Mouse (Mus musculus): Measurements from ENCODE around the gene Camsap3. TPM values are rescaled to one million over a fixed set of nuclear protein-coding genes. Genes with fewer than 3 reads are reported as not detected.

Camsap3 gene
- polyA plus RNA-seq, 1 experiment from 2014 or later = 23.4 TPM

GRCm38 (mm10) chr8:3593470-3593869 is 6.4 kb downstream of the Camsap3 start:
- Histone ChIP-seq H3K4me3 (ENCODE audit: low read length) (no peak overlapping the region), H3K9me3 (ENCODE audit: control insufficient read depth, low read length) (no peaks in the 10 kb centered on the region), H3K4me2 (ENCODE audit: low read depth, low read length) (no peak overlapping the region), H3K27me3 (replicated peaks; ENCODE audit: control insufficient read depth, insufficient read depth, low read length) (no peaks in the 10 kb centered on the region), H3K4me1 (ENCODE audit: control insufficient read depth, insufficient read depth, low read length) (peaks cover 10% of the 10 kb centered on the region; the same call in 1 of the 2 replicates), H3K36me3 (ENCODE audit: control insufficient read depth, insufficient read depth, low read length) (no peaks in the 10 kb centered on the region), H3K9ac (ENCODE audit: low read depth, low read length) (no peak overlapping the region), H3K27ac (ENCODE audit: low read length) (no peak overlapping the region)
- 45% methylated on average over 3 of the region's 3 CpGs for WGBS
- ATAC-seq = peak; percentile 22; the same call in 1 of the 2 replicates

- Histone ChIP-seq H3K4me2 (ENCODE audit: low read depth, low read length) (no peak overlapping the region), H3K27ac (ENCODE audit: low read length) (no peak overlapping the region), H3K9me3 (ENCODE audit: control insufficient read depth, low read length) (no peaks in the 10 kb centered on the region), H3K27me3 (replicated peaks; ENCODE audit: control insufficient read depth, insufficient read depth, low read length) (no peaks in the 10 kb centered on the region), H3K4me1 (ENCODE audit: control insufficient read depth, insufficient read depth, low read length) (peaks cover 10% of the 10 kb centered on the region; the same call in 1 of the 2 replicates), H3K9ac (ENCODE audit: low read depth, low read length) (no peak overlapping the region), H3K36me3 (ENCODE audit: control insufficient read depth, insufficient read depth, low read length) (no peaks in the 10 kb centered on the region), H3K4me3 (ENCODE audit: low read length) (no peak overlapping the region)
- ATAC-seq = no peak
- 86% methylated on average over 2 of the region's 2 CpGs for WGBS
Observed at GRCm38 (mm10) chr8:3594466-3594865, 7.4 kb downstream of the Camsap3 start.

GRCm38 (mm10) chr8:3598054-3598453 is 11.0 kb downstream of the Camsap3 start:
- Histone ChIP-seq H3K4me3 (ENCODE audit: low read length) (no peak overlapping the region), H3K9ac (ENCODE audit: low read depth, low read length) (no peak overlapping the region), H3K36me3 (ENCODE audit: control insufficient read depth, insufficient read depth, low read length) (no peaks in the 10 kb centered on the region), H3K4me2 (ENCODE audit: low read depth, low read length) (no peak overlapping the region), H3K27ac (ENCODE audit: low read length) (no peak overlapping the region), H3K4me1 (ENCODE audit: control insufficient read depth, insufficient read depth, low read length) (peaks cover 10% of the 10 kb centered on the region; the same call in 1 of the 2 replicates), H3K9me3 (ENCODE audit: control insufficient read depth, low read length) (no peaks in the 10 kb centered on the region), H3K27me3 (replicated peaks; ENCODE audit: control insufficient read depth, insufficient read depth, low read length) (no peaks in the 10 kb centered on the region)
- peak; percentile 25; the same call in 1 of the 2 replicates for ATAC-seq
- WGBS = 59% methylated on average over 3 of the region's 3 CpGs

GRCm38 (mm10) chr8:3599219-3599618 is 12.1 kb downstream of the Camsap3 start:
- no peak overlapping the region for H3K9ac ChIP-seq (ENCODE audit: low read depth, low read length)
- no peak for ATAC-seq
- 80% methylated on average over 1 of the region's 1 CpGs for WGBS
- no peaks in the 10 kb centered on the region for H3K27me3 ChIP-seq (replicated peaks; ENCODE audit: control insufficient read depth, insufficient read depth, low read length)
- H3K36me3 ChIP-seq (ENCODE audit: control insufficient read depth, insufficient read depth, low read length) = no peaks in the 10 kb centered on the region
- no peak overlapping the region for H3K4me2 ChIP-seq (ENCODE audit: low read depth, low read length)
- no peaks in the 10 kb centered on the region for H3K9me3 ChIP-seq (ENCODE audit: control insufficient read depth, low read length)
- peaks cover 4% of the 10 kb centered on the region; the same call in 1 of the 2 replicates for H3K4me1 ChIP-seq (ENCODE audit: control insufficient read depth, insufficient read depth, low read length)
- no peak overlapping the region for H3K27ac ChIP-seq (ENCODE audit: low read length)
- H3K4me3 ChIP-seq (ENCODE audit: low read length) = no peak overlapping the region

GRCm38 (mm10) chr8:3600401-3600800 is 13.3 kb downstream of the Camsap3 start:
- Histone ChIP-seq H3K9ac (ENCODE audit: low read depth, low read length) (no peak overlapping the region), H3K4me1 (ENCODE audit: control insufficient read depth, insufficient read depth, low read length) (no peaks in the 10 kb centered on the region), H3K9me3 (ENCODE audit: control insufficient read depth, low read length) (no peaks in the 10 kb centered on the region), H3K4me3 (ENCODE audit: low read length) (no peak overlapping the region), H3K27me3 (replicated peaks; ENCODE audit: control insufficient read depth, insufficient read depth, low read length) (no peaks in the 10 kb centered on the region), H3K4me2 (ENCODE audit: low read depth, low read length) (no peak overlapping the region), H3K36me3 (ENCODE audit: control insufficient read depth, insufficient read depth, low read length) (no peaks in the 10 kb centered on the region), H3K27ac (ENCODE audit: low read length) (no peak overlapping the region)
- ATAC-seq = no peak
- WGBS = 82% methylated on average over 6 of the region's 6 CpGs

GRCm38 (mm10) chr8:3603439-3603838 is 16.3 kb downstream of the Camsap3 start:
- no peak overlapping the region for H3K9ac ChIP-seq (ENCODE audit: low read depth, low read length)
- H3K36me3 ChIP-seq (ENCODE audit: control insufficient read depth, insufficient read depth, low read length) = no peaks in the 10 kb centered on the region
- no peak overlapping the region for H3K4me2 ChIP-seq (ENCODE audit: low read depth, low read length)
- H3K4me1 ChIP-seq (ENCODE audit: control insufficient read depth, insufficient read depth, low read length) = 0 out of 2 replicates have a peak, but pooled peaks cover 2% of the 10 kb centered on the region
- 72% methylated on average over 13 of the region's 13 CpGs for WGBS
- H3K27ac ChIP-seq (ENCODE audit: low read length) = no peak overlapping the region
- no peaks in the 10 kb centered on the region for H3K27me3 ChIP-seq (replicated peaks; ENCODE audit: control insufficient read depth, insufficient read depth, low read length)
- H3K9me3 ChIP-seq (ENCODE audit: control insufficient read depth, low read length) = no peaks in the 10 kb centered on the region
- no peak overlapping the region for H3K4me3 ChIP-seq (ENCODE audit: low read length)
- no peak for ATAC-seq

- Histone ChIP-seq H3K9ac (ENCODE audit: low read depth, low read length) (no peak overlapping the region), H3K9me3 (ENCODE audit: control insufficient read depth, low read length) (no peaks in the 10 kb centered on the region), H3K36me3 (ENCODE audit: control insufficient read depth, insufficient read depth, low read length) (peaks cover 15% of the 10 kb centered on the region), H3K4me1 (ENCODE audit: control insufficient read depth, insufficient read depth, low read length) (0 out of 2 replicates have a peak, but pooled peaks cover 2% of the 10 kb centered on the region), H3K4me2 (ENCODE audit: low read depth, low read length) (no peak overlapping the region), H3K27me3 (replicated peaks; ENCODE audit: control insufficient read depth, insufficient read depth, low read length) (no peaks in the 10 kb centered on the region), H3K27ac (ENCODE audit: low read length) (no peak overlapping the region), H3K4me3 (ENCODE audit: low read length) (no peak overlapping the region)
- 64% methylated on average over 16 of the region's 16 CpGs for WGBS
- 0 out of 2 replicates have a peak, but pooled peaks have one; percentile 19 for ATAC-seq
Observed at GRCm38 (mm10) chr8:3606593-3606992, 19.5 kb downstream of the Camsap3 start.

- H3K9me3 ChIP-seq (ENCODE audit: control insufficient read depth, low read length) = no peaks in the 10 kb centered on the region
- no peak overlapping the region for H3K27ac ChIP-seq (ENCODE audit: low read length)
- 86% methylated on average over 7 of the region's 7 CpGs for WGBS
- no peak overlapping the region for H3K9ac ChIP-seq (ENCODE audit: low read depth, low read length)
- no peak overlapping the region for H3K4me2 ChIP-seq (ENCODE audit: low read depth, low read length)
- H3K36me3 ChIP-seq (ENCODE audit: control insufficient read depth, insufficient read depth, low read length) = peaks cover 19% of the 10 kb centered on the region
- 0 out of 2 replicates have a peak, but pooled peaks cover 2% of the 10 kb centered on the region for H3K4me1 ChIP-seq (ENCODE audit: control insufficient read depth, insufficient read depth, low read length)
- no peak overlapping the region for H3K4me3 ChIP-seq (ENCODE audit: low read length)
- no peak for ATAC-seq
- no peaks in the 10 kb centered on the region for H3K27me3 ChIP-seq (replicated peaks; ENCODE audit: control insufficient read depth, insufficient read depth, low read length)
Observed at GRCm38 (mm10) chr8:3607822-3608221, 20.7 kb downstream of the Camsap3 start.

GRCm38 (mm10) chr8:3609046-3609815 is 22.1 kb downstream of the Camsap3 start:
- Histone ChIP-seq H3K9me3 (ENCODE audit: control insufficient read depth, low read length) (no peaks in the 10 kb centered on the region), H3K27ac (ENCODE audit: low read length) (0 out of 2 replicates have a peak overlapping the region, but pooled peaks have one; percentile 24), H3K4me1 (ENCODE audit: control insufficient read depth, insufficient read depth, low read length) (0 out of 2 replicates have a peak, but pooled peaks cover 2% of the 10 kb centered on the region), H3K4me2 (ENCODE audit: low read depth, low read length) (no peak overlapping the region), H3K27me3 (replicated peaks; ENCODE audit: control insufficient read depth, insufficient read depth, low read length) (no peaks in the 10 kb centered on the region), H3K36me3 (ENCODE audit: control insufficient read depth, insufficient read depth, low read length) (peaks cover 29% of the 10 kb centered on the region), H3K4me3 (ENCODE audit: low read length) (no peak overlapping the region), H3K9ac (ENCODE audit: low read depth, low read length) (no peak overlapping the region)
- WGBS = 77% methylated on average over 12 of the region's 12 CpGs
- ATAC-seq = no peak

Data from intestine, embryonic 16.5 days (tissue).